Mouse (Mus musculus): Measurements from ENCODE around the gene Alox15. TPM values are rescaled to one million over a fixed set of nuclear protein-coding genes. Genes with fewer than 3 reads are reported as not detected.
A peak's percentile ranks its signal among the peaks of the same experiment; 100 is the strongest.
"Not testable (repeated sequence)": the region's sequence is repeated elsewhere in the genome, so short reads cannot be mapped to it uniquely, and the experiment has no call there.

Alox15 gene
- under 1 TPM; 0.13 to 0.25 TPM for total RNA-seq (2021)
- long read RNA-seq, experiment 1 = 0 reads
- long read RNA-seq, experiment 2 = 0 reads

- DNase-seq (ENCODE audit: low spot score in 2 of 2) = no peak
Observed at GRCm38 (mm10) chr11:70351868-70352267, at the start of gene Alox15. Gene Alox15 (minus strand): TSS chr11:70352031.

DNA sequence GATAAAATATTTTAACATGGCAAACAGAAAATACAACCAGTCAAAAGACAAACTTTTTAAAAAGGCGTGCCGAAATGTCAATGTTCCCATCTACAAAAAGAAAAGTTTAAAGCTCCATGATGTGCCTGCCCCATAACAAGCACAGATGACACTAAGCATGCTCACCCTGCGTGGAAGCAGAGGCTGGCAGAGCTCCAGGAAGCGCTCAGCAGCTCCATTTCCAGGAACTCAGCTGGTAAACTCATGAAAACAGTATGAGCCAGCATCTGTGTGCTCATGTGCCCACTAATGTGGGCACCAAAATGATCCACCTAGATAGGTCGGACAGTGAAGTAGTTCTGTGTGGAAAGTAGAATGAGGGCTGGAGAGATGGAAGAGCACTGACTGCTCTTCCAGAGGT, 37.6 kb upstream of the Alox15 start:
- no peak for DNase-seq (ENCODE audit: low spot score in 2 of 2)

DNA sequence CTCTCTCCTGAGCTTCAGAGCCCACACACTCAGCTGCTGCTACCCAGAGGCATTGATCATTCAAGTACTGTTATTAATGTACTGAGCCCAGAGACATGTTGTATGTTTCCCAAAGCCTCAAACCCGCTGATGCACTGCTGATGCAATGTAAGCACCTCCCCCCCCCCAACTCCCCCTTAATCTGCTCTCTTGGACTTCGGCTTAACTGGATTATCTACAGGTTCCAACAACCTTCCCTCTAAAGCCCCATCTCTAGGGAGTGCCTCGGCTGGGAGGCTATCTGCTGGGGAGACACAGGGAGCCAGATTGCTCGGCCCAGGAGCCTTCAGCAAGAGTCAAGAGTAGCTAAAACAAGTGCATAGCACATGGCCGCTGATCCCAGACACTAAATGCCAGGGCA, 35.6 kb upstream of the Alox15 start:
- no peak for DNase-seq (ENCODE audit: low spot score in 2 of 2)

GRCm38 (mm10) chr11:70384136-70384535, 32.3 kb upstream of the Alox15 start:
- DNase-seq (ENCODE audit: low spot score in 2 of 2) = no peak

DNA sequence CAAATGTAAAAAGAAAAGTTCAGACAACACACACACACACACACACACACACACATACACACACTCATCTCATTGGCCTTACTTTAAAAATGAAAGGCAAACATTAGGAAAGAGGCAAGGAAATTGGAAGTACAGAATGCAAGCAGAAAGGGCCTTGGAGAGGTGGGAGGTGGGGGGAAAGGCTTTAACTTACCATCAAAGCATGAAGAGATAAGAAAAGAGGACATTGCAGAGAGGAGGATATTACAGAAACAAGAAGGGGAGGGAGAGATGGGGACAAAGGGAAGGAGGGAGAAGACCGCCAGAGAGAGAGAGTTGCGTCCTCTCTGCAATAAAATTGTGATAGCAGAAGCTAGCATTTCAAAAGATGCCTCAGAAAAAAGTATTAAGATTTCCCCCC, 29.5 kb upstream of the Alox15 start:
- DNase-seq (ENCODE audit: low spot score in 2 of 2) = no peak

GRCm38 (mm10) chr11:70380478-70381005, 28.7 kb upstream of the Alox15 start:
- DNase-seq (ENCODE audit: low spot score in 2 of 2) = no peak

GRCm38 (mm10) chr11:70376054-70376453, 24.2 kb upstream of the Alox15 start:
- DNase-seq (ENCODE audit: low spot score in 2 of 2) = no peak

GRCm38 (mm10) chr11:70374302-70374701, 22.5 kb upstream of the Alox15 start:
- no peak for DNase-seq (ENCODE audit: low spot score in 2 of 2)

GRCm38 (mm10) chr11:70372849-70373557, 21.2 kb upstream of the Alox15 start:
- no peak for DNase-seq (ENCODE audit: low spot score in 2 of 2)

DNA sequence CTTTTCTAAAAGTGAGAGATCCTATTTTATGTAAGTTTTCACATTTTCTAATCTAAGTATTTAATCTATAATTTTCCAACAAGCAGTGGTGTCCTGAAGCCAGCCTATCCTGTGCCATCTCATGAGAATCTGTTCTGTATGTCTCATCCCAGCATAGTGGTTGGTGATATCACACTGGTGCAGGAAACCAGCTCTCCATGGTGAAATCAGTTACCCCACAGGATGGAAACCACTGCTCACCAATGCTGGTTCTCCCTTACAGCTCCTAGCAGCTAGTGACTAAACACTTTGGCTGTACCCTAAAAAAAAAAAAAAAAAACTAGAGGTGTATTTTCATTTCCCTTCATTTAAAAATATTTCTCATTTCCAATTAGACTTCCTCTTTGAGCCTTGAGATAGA, 20.6 kb upstream of the Alox15 start:
- DNase-seq (ENCODE audit: low spot score in 2 of 2) = no peak

DNA sequence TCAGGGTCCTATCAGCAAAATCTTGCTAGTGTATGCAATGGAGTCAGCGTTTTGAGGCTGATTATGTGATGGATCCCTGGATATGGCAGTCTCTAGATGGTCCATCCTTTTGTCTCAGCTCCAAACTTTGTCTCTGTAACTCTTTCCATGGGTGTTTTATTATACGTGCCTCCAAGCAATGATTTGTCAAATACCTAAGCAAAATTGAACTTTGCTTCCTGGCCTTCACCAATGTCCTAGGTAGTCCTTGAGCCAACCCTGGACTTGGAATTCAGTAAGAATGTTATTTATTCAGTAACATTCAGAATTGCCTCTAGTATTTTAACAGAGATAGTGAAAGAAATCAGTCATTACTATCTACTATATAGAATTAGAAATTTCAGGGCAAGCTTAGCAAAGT, 16.8 kb upstream of the Alox15 start:
- not testable (repeated sequence) for DNase-seq (ENCODE audit: low spot score in 2 of 2)

DNA sequence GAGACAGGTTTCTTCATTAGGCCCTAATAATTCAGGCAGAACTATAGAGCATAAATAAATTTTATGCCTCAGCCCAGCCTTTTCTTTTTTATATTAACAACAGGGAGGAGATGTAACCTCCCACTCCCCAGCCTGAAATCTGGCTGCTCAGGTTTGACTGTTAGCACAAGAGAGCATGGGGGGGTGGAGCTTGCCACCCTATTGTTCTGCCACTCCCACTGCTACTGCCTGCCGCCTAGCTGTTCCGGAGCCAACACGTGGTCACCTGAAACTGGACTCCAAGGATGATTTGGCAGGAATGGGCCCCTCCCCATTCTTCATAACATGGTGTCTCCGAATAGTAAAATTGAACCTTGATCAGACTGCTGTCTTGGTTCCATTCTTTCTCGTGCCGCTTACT, 15.9 kb upstream of the Alox15 start:
- DNase-seq (ENCODE audit: low spot score in 2 of 2) = not testable (repeated sequence)

- DNase-seq (ENCODE audit: low spot score in 2 of 2) = no peak
Observed at GRCm38 (mm10) chr11:70348630-70349029, 3.2 kb downstream of the Alox15 start.

GRCm38 (mm10) chr11:70347861-70348260, 4.0 kb downstream of the Alox15 start:
- DNase-seq (ENCODE audit: low spot score in 2 of 2) = no peak

GRCm38 (mm10) chr11:70345546-70345945, 6.3 kb downstream of the Alox15 start:
- DNase-seq (ENCODE audit: low spot score in 2 of 2) = no peak

GRCm38 (mm10) chr11:70345061-70345460, 6.8 kb downstream of the Alox15 start:
- DNase-seq (ENCODE audit: low spot score in 2 of 2) = no peak

DNA sequence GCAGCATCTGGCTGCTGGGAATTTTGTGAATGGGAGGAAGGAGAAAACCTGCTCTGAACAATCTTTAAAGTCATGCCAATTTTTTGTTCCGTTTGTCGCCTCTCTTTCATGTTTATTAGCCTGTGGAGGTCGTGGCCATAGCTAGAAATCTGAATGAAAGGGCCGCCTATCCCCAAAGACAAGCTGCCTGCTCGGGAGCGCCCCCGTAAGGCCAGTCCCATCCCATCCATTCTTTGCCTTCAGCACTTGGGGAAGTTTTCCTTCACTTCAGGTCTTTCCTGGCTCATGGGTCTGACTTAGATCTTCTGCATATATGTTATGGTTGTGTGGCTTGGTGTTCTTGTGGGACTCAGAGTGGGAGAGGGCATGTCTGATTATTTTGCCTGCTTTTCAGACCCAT, 12.3 kb downstream of the Alox15 start:
- no peak for DNase-seq (ENCODE audit: low spot score in 2 of 2)

DNA sequence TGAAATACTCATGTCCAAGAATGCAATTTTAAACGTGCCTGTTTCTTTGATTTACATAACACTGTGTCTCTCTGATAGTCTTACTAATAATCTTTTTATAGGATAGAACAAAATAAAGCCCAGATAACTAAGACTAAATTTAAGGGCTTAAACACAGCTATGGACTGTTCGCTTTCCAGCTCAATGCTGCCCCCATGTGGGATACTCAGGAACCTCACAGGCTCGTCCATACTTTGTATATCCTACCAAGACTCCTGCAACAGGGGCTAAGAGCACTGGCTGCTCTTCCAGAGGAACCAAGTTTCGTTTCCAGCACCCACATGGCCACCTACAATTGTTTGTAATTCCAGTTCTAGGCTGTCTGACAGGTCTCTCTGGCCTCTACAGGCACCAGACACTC, 17.4 kb downstream of the Alox15 start:
- DNase-seq (ENCODE audit: low spot score in 2 of 2) = peak; percentile 37 to 70

DNA sequence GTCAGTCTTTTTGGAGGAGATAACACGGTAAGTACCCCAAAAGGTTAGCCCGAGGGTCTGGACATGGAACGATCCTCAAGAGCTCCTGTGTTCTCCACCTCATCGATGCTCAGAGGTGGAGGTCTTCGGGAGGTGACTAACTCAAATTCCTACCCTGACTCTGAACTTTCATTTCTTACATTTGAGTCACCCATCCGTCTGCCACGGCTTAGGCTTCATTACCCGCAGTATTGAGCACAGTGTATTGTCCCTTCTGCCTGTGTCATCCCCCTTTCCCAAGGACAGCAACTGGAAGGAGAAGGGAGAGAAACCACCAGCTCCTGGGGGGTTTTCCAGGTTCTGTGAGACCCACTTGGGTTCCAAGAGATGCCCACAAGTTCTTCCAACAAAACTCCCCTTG, 27.1 kb downstream of the Alox15 start:
- DNase-seq (ENCODE audit: low spot score in 2 of 2) = no peak

DNA sequence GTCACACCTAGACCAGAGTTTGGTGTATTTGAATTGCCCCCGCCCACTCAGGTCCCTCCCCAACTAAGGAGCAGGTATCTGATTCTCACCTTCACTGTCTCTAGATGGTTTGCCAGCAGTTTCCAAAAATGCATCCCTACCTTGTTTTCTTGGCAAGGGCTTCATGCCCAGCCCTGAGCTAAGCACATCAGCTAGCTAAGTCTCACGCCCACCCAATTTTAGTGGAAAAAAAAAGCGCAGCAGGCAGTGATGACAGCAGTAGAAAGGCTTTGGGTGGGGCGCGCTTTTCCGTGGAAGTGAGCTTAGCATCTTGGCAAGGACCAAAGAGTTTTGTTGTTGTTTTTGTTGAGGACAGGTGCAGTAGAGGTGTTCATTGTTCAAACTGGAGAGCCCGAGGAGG, 29.3 kb downstream of the Alox15 start, which contains the start of gene Alox12e:
Gene Alox12e, minus strand, starts transcription at position 101 of the 400 bp plus-strand sequence.
- no peak for DNase-seq (ENCODE audit: low spot score in 2 of 2)

DNA sequence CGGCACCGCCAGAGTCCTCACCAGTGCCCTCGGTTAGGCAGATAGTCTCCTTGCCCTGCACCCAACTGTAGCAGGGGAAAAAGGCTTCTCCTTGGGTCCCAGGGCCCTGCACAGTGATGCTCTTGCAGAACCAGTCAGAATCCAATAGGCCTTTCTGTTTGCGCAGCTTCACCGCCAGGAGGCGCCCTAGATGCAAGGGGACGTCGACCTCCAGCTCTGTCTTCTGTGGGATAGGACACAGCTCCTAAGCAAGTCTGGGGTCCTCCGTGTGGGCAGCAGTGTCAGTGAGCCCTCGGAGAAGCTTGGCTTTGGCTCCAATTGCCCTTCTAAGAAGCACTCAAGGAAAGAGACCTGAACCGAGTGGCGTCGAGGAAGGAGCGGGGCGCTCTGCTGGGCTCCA, 30.2 kb downstream of the Alox15 start:
- peak in 1 of 2 experiments; percentile 58 for DNase-seq (ENCODE audit: low spot score in 2 of 2)

DNA sequence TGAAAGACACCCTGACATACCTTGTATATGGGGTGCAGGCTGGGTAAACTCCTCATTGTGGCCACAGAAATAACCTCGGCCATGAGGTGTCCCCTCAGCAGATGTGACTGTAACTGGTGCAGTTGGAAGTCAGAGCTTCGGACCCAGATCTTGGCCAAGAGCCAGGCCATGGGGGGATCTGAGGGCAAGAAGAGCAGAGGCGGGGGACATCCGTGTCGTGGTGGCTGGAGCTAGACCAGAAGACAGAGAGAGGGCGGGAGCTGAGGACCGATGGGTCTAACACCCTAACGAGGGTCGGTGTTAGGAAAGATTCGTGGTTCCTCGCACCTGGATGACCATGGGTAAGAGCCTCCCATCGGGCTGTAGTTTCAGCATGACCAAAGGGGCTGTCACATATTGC, 32.2 kb downstream of the Alox15 start:
- no peak for DNase-seq (ENCODE audit: low spot score in 2 of 2)

DNA sequence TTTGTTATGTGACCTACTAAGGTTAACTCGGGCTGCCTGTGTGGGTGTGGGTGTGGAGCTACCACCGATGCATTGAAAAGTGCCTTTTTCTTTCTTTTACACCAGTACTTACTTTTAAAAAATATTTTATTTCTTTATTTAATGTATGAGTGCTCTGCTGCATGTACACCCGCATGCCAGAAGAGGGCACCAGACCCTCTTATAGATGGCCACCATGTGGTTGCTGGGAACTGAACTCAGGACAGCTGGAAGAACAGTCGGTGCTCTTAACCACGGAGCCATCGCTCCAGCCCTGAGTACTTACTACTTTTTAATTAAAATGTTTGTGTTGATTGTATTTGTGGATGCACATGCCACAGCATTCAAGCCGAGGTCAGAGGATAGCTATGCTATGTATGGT, 38.0 kb downstream of the Alox15 start:
- no peak for DNase-seq (ENCODE audit: low spot score in 2 of 2)

All from gastrocnemius, postnatal 4 days (tissue).